Mouse (Mus musculus) myocyte (in vitro differentiated cells): Measurements from ENCODE around the gene Wdr47. TPM values are rescaled to one million over a fixed set of nuclear protein-coding genes. Genes with fewer than 3 reads are reported as not detected.

Source experiments
- H3K27me3 ChIP-seq: one replicate; pipeline ENCODE4 v1.6.1; 2011; ENCODE audit not compliant: control insufficient read depth, insufficient read depth, insufficient read length
- H3K36me3 ChIP-seq: one replicate; pipeline ENCODE4 v1.6.1; 2011; ENCODE audit not compliant: control insufficient read depth, insufficient read depth
- H3K4me2 ChIP-seq: one replicate; pipeline ENCODE4 v1.6.1; 2011; ENCODE audit warnings: low read depth, control low read depth
- H3K4me3 ChIP-seq: one replicate; pipeline ENCODE4 v1.5.1; 2011; ENCODE audit warnings: mild to moderate bottlenecking, control low read depth, moderate library complexity
- H3K79me2 ChIP-seq: one replicate; pipeline ENCODE4 v1.6.1; 2011; ENCODE audit not compliant: control insufficient read depth, insufficient read depth
- H3ac ChIP-seq: one replicate; pipeline ENCODE4 v1.6.1; 2011; ENCODE audit not compliant: control insufficient read depth, insufficient read length
- CEBPB ChIP-seq: IDR thresholded peaks from 2 replicates; pipeline ENCODE4 v1.6.1; 2011; ENCODE audit warnings: mild to moderate bottlenecking, moderate library complexity; ENCODE audit not compliant: poor library complexity, insufficient read depth, severe bottlenecking
- E2F4 ChIP-seq: IDR thresholded peaks from one replicate; pipeline ENCODE4 v1.6.1; 2011; ENCODE audit warnings: mild to moderate bottlenecking, control low read depth, moderate library complexity; ENCODE audit not compliant: insufficient read depth
- MAX ChIP-seq: IDR thresholded peaks from one replicate; pipeline ENCODE4 v1.6.1; 2011; ENCODE audit warnings: low read depth, mild to moderate bottlenecking, control low read depth
- MYOD1 ChIP-seq, 3 experiments: IDR thresholded peaks; one replicate each; pipeline ENCODE4 v1.6.1; 2011; ENCODE audit warnings: control low read depth in 2 of 3, low read depth in 2 of 3, mild to moderate bottlenecking in 2 of 3, moderate library complexity in 1 of 3; ENCODE audit not compliant: insufficient read length in 2 of 3, control insufficient read depth in 1 of 3
- MYOG ChIP-seq, 3 experiments: IDR thresholded peaks; one replicate each; pipeline ENCODE4 v1.6.1; 2011; ENCODE audit warnings: control low read depth in 2 of 3, low read depth in 2 of 3, mild to moderate bottlenecking in 2 of 3; ENCODE audit not compliant: insufficient read length in 2 of 3, control insufficient read depth in 1 of 3, insufficient read depth in 1 of 3
- POLR2A ChIP-seq: IDR thresholded peaks from one replicate; pipeline ENCODE4 v1.6.1; 2011; ENCODE audit warnings: low read depth, mild to moderate bottlenecking, control low read depth, moderate library complexity; ENCODE audit not compliant: insufficient read length
- POLR2AphosphoS2 ChIP-seq: IDR thresholded peaks from one replicate; pipeline ENCODE4 v1.6.1; 2011; ENCODE audit warnings: low read depth, control low read depth; ENCODE audit not compliant: insufficient read length
- REST ChIP-seq: IDR thresholded peaks from one replicate; pipeline ENCODE4 v1.6.1; 2011; ENCODE audit warnings: mild to moderate bottlenecking, control low read depth, moderate library complexity; ENCODE audit not compliant: insufficient read depth, insufficient read length
- SRF ChIP-seq: IDR thresholded peaks from one replicate; pipeline ENCODE4 v1.6.1; 2011; ENCODE audit warnings: low read depth; ENCODE audit not compliant: control insufficient read depth, insufficient read length
- TCF12 ChIP-seq: IDR thresholded peaks from one replicate; pipeline ENCODE4 v1.6.1; 2011; ENCODE audit warnings: mild to moderate bottlenecking, control low read depth; ENCODE audit not compliant: poor library complexity, insufficient read depth, severe bottlenecking
- TCF3 ChIP-seq: IDR thresholded peaks from one replicate; pipeline ENCODE4 v1.6.1; 2011; ENCODE audit warnings: low read depth, control low read depth; ENCODE audit not compliant: insufficient read length
- USF1 ChIP-seq: IDR thresholded peaks from one replicate; pipeline ENCODE4 v1.6.1; 2011; ENCODE audit warnings: low read depth, mild to moderate bottlenecking, control low read depth, moderate library complexity
- polyA plus RNA-seq: library from polyadenylated mRNA; unstranded; fragments of >200 nt; fragmentation: generic; extraction: Trizol; gene quantifications from one replicate; pipeline ENCODE4 v1.2.1, GENCODE M21; 2012; ENCODE audit warnings: missing spikeins

The Wdr47 gene
- polyA plus RNA-seq, 1 experiment, result 5.2 TPM

DNA sequence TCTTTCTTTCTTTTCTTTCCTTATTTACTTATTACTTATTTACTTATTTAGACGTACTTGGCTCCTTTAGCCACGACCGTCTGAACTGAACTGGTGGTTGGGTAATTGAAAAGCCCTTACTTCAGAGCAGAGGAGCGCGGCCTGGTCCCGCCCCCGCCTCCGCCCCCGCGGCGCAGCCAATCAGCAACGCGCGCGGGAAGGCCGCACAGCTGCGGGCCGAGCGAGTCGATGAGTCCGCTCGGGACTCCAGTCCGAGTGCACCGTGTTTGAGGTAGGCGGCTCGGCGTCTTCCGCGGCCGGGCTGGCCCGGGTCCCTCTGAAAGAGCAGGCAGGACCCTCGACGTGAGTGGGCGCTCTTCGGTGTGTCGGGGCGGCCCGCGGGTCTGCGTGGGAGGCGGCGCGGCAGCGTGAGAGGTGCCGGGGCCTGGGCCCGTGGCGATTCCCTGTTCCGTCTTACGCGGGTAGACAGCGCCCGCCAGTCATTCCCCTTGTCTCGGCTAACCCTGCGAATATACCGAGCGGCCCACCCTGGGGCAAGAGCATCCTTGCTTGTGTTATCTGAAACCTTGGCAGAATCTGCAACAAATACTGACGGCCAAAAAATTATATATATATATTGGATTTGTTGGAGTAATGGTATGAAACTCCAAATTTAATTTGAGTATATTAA is 62.8 kb downstream of the Wdr47 start, which contains the start of gene Clcc1:
Gene Clcc1, plus strand, starts transcription at position 204 of the 670 bp plus-strand sequence.
- Histone ChIP-seq H3ac (peak within 1 kb of the TSS; percentile 35), H3K27me3 (no peaks in the 10 kb centered on the region), H3K4me2 (peak within 1 kb of the TSS; percentile 92), H3K79me2 (peaks cover 17% of the 10 kb centered on the region), H3K4me3 (peak within 1 kb of the TSS; percentile 41), H3K36me3 (no peaks in the 10 kb centered on the region)
- TF ChIP-seq REST, result no peak
- no peak for TF ChIP-seq USF1
- peak; percentile 70 for TF ChIP-seq SRF
- TF ChIP-seq POLR2A, result peak; percentile 93
- peak; percentile 74 for TF ChIP-seq E2F4
- TF ChIP-seq TCF12, result no peak
- TF ChIP-seq MYOD1 (IDR thresholded peaks at IDR 0.05; ENCODE audit: control insufficient read depth in 1 of 3, insufficient read length in 2 of 3, low read depth in 2 of 3), result peak in 2 of 3 experiments; percentile 42 to 63
- TF ChIP-seq MAX, result no peak
- peak in 1 of 3 experiments; percentile 66 for TF ChIP-seq MYOG (IDR thresholded peaks at IDR 0.05; ENCODE audit: control insufficient read depth in 1 of 3, insufficient read depth in 1 of 3, insufficient read length in 2 of 3, low read depth in 2 of 3)
- TF ChIP-seq CEBPB, result peak; percentile 29; the same call in 1 of the 2 replicates
- no peak for TF ChIP-seq TCF3
- TF ChIP-seq POLR2AphosphoS2, result peak; percentile 80

DNA sequence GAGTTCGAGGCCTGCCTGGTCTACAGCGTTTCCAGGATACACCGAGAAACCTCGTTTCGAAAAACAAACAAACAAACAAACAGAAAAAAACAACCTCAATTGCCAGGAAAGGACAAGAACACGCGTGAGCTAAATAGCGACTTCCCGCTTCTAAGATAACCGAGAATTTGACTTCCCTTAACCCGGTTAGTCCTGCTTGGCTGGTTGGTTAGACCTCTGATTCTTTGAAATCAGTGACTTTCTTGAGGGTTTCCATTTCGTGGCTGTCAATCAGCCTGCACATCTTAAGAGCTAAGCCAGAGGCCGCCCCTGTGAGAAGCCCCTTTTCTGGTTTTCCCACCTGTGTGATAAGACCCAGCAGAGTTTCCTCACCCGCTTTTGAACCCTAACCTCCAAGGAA is 63.5 kb downstream of the Wdr47 start:
- Histone ChIP-seq H3K4me2 (peak overlapping the region; percentile 92), H3K27me3 (no peaks in the 10 kb centered on the region), H3K36me3 (no peaks in the 10 kb centered on the region), H3ac (peak overlapping the region; percentile 35), H3K4me3 (peak overlapping the region; percentile 41), H3K79me2 (peaks cover 17% of the 10 kb centered on the region)
- TF ChIP-seq TCF3 (no peak), REST (no peak), POLR2A (no peak), MYOD1 (IDR thresholded peaks at IDR 0.05; ENCODE audit: control insufficient read depth in 1 of 3, insufficient read length in 2 of 3, low read depth in 2 of 3) (no peak), USF1 (no peak), POLR2AphosphoS2 (no peak), E2F4 (no peak), TCF12 (no peak), CEBPB (no peak)

DNA sequence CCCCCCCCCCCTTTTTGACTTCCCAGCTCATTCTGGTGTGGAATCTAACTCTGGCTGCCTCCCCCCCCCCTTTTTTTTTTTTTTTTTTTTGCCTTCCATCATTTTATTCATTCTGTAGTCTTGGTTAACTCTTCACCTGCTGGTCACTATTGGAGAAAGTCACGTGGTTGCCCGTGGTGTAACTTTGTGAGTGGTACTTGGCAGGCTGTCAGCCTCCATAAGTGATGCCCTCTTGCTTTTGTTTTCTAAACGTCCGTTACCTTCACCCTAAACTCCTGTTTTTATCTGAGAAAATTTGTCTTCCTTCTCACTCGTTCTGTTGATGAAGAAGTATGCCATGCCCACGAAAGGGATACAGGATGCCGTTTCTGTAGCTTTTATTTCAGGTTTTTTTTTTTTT is 64.4 kb downstream of the Wdr47 start:
- peaks cover 17% of the 10 kb centered on the region for H3K79me2 ChIP-seq
- TF ChIP-seq POLR2AphosphoS2, result no peak
- no peak for TF ChIP-seq MYOD1 (IDR thresholded peaks at IDR 0.05; ENCODE audit: control insufficient read depth in 1 of 3, insufficient read length in 2 of 3, low read depth in 2 of 3)
- TF ChIP-seq SRF, result no peak
- no peak for TF ChIP-seq USF1
- H3K4me2 ChIP-seq, result no peak overlapping the region
- H3ac ChIP-seq, result no peak overlapping the region
- H3K27me3 ChIP-seq, result no peaks in the 10 kb centered on the region
- H3K4me3 ChIP-seq, result no peak overlapping the region
- no peaks in the 10 kb centered on the region for H3K36me3 ChIP-seq

DNA sequence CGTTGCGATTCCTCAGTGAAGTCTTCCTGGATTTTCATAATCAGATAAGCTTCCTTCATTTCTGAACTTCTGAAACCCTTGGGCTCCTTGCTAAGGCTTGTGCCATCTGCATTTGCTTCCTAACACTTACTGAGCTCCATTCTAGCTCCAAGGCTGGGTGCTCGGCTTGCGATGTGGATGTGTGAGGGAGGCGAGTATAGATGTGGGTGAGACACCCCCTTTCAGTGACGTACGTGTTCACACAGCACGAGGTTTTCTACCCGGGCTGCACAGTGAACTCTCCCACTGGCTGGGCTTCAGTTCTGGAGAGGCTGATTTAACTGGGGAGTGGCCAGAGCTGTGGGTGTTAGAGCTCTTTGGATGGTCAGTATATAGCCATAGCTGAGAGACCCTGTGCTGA is 67.5 kb downstream of the Wdr47 start:
- Histone ChIP-seq H3K4me3 (no peak overlapping the region), H3ac (no peak overlapping the region)
- TF ChIP-seq REST (no peak), TCF3 (no peak)

DNA sequence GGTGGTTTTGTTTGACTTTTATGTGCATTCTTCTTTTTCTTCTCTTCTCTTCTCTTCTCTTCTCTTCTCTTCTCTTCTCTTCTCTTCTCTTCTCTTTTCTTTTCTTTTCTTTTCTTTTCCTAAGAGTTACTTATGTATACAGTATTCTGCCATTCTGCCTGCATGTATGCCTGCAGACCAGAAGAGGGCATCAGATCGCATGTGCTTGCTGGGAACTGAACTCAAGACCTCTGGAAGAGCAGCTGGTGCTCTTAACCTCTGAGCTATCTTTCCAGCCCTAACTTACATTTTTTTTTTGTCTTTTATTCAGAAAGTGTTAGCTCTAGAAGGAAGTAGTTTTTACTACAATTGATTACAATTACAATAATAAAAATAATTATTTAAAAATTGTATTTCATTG is 69.9 kb downstream of the Wdr47 start:
- Histone ChIP-seq H3K4me3 (no peak overlapping the region), H3K27me3 (no peaks in the 10 kb centered on the region), H3ac (no peak overlapping the region), H3K79me2 (peaks cover 8% of the 10 kb centered on the region), H3K4me2 (no peak overlapping the region), H3K36me3 (peaks cover 14% of the 10 kb centered on the region)
- TF ChIP-seq USF1, result no peak
- no peak for TF ChIP-seq E2F4
- TF ChIP-seq POLR2AphosphoS2, result no peak
- TF ChIP-seq REST, result no peak
- no peak for TF ChIP-seq MYOD1 (IDR thresholded peaks at IDR 0.05; ENCODE audit: control insufficient read depth in 1 of 3, insufficient read length in 2 of 3, low read depth in 2 of 3)
- TF ChIP-seq TCF3, result no peak
- TF ChIP-seq POLR2A, result no peak
- TF ChIP-seq MYOG (IDR thresholded peaks at IDR 0.05; ENCODE audit: control insufficient read depth in 1 of 3, insufficient read depth in 1 of 3, insufficient read length in 2 of 3, low read depth in 2 of 3), result no peak
- no peak for TF ChIP-seq MAX
- TF ChIP-seq SRF, result no peak
- no peak for TF ChIP-seq CEBPB
- TF ChIP-seq TCF12, result no peak

More for the DNA sequence above, 67.5 kb downstream of the Wdr47 start:
- no peaks in the 10 kb centered on the region for H3K27me3 ChIP-seq
- peaks cover 17% of the 10 kb centered on the region for H3K79me2 ChIP-seq
- peaks cover 10% of the 10 kb centered on the region for H3K36me3 ChIP-seq
- H3K4me2 ChIP-seq, result no peak overlapping the region
